8 mouse cellular contexts compared by ENCODE assay signal in the genomic region with DNA sequence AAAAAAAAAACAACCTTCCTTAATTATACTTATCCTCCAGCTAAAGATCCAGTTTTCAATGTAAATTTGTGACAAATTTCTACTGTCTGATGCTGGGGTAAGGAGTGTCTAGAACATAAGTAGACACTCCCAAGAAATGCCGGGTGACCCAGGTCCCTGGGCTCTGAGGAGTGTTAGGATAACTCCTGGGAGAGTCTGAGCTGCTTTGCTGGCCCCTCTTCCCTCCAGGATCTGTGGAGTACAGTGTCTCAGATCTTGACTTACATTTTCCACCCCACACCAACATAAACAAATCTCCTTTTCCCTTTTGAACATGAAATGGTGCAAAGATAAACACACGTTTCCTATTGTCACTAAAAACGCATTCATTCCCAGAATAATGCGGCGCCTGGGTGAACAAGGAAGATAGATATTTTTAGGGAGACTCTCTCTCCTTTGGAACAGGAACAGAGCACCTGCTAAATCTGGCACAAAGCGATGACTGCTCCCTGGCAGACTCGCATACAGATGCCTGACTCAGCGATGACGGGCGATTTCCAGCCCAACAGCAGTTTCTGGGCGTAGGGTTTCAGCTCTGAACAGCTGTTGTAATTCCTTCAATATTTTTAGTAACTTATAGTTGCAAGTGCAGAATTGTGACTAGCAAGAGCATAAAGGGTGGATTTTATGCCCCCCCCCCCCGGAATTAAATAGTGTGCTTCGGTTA.
DNase-seq lines count a peak whose midpoint lies in the region; ATAC-seq and TF ChIP-seq lines count a peak whose summit lies in the region.

No protein-coding gene starts in this region.

- H3K4me1 ChIP-seq in forebrain, postnatal 0 days (ENCODE audit: insufficient read depth), result 0 out of 2 replicates have a peak, but pooled peaks cover 5% of the 10 kb centered on the region
- peaks cover 9% of the 10 kb centered on the region; the same call in 1 of the 2 replicates for H3K4me1 ChIP-seq in heart, postnatal 0 days (ENCODE audit: control insufficient read depth, insufficient read depth)
- H3K4me1 ChIP-seq in stomach, postnatal 0 days (replicated peaks; ENCODE audit: control insufficient read depth, insufficient read depth), result no peaks in the 10 kb centered on the region; the same call in 1 of the 2 replicates

- H3K27ac ChIP-seq in forebrain, postnatal 0 days (ENCODE audit: low read depth, low read length), result peak overlapping the region; percentile 54; the same call in 1 of the 2 replicates
- peak overlapping the region; percentile 50 for H3K27ac ChIP-seq in heart, postnatal 0 days (ENCODE audit: low read depth)
- H3K27ac ChIP-seq in stomach, postnatal 0 days (replicated peaks), result no peak overlapping the region

- H3K4me3 ChIP-seq in forebrain, postnatal 0 days (ENCODE audit: low read depth, low read length), result no peak overlapping the region
- H3K4me3 ChIP-seq in heart, postnatal 0 days (ENCODE audit: low read depth, low read length), result no peak overlapping the region; the same call in 1 of the 2 replicates
- no peak overlapping the region for H3K4me3 ChIP-seq in stomach, postnatal 0 days (ENCODE audit: low read depth, low read length)

- no peak for TF ChIP-seq CTCF in forebrain, postnatal 0 days (IDR thresholded peaks at IDR 0.05; ENCODE audit: low read depth)
- no peak for TF ChIP-seq CTCF in heart, postnatal 0 days (IDR thresholded peaks at IDR 0.05; ENCODE audit: low read depth)
- no peak for TF ChIP-seq CTCF in stomach, postnatal 0 days (IDR thresholded peaks at IDR 0.05; ENCODE audit: low read depth)

- TF ChIP-seq EP300 in heart, postnatal 0 days (IDR thresholded peaks at IDR 0.05; ENCODE audit: low read depth), result no peak
- TF ChIP-seq EP300 in stomach, postnatal 0 days (optimal IDR thresholded peaks at IDR 0.05), result no peak

- peak overlapping the region; percentile 29 for H3K4me2 ChIP-seq in forebrain, postnatal 0 days (ENCODE audit: low read depth)
- peak overlapping the region; percentile 50 for H3K4me2 ChIP-seq in heart, postnatal 0 days (ENCODE audit: low read depth, low read length)
- H3K4me2 ChIP-seq in stomach, postnatal 0 days (replicated peaks; ENCODE audit: low read depth), result no peak overlapping the region

- H3K36me3 ChIP-seq in forebrain, postnatal 0 days (ENCODE audit: insufficient read depth), result no peaks in the 10 kb centered on the region
- H3K36me3 ChIP-seq in heart, postnatal 0 days (replicated peaks; ENCODE audit: control insufficient read depth, insufficient read depth, low read length), result no peaks in the 10 kb centered on the region
- H3K36me3 ChIP-seq in stomach, postnatal 0 days (ENCODE audit: control insufficient read depth, insufficient read depth, low read length), result no peaks in the 10 kb centered on the region

- H3K27me3 ChIP-seq in forebrain, postnatal 0 days (ENCODE audit: insufficient read depth, low read length), result no peaks in the 10 kb centered on the region
- H3K27me3 ChIP-seq in heart, postnatal 0 days (ENCODE audit: control insufficient read depth, insufficient read depth, low read length), result no peaks in the 10 kb centered on the region
- no peaks in the 10 kb centered on the region for H3K27me3 ChIP-seq in stomach, postnatal 0 days (ENCODE audit: control insufficient read depth, insufficient read depth, low read length)

- DNase-seq in cerebellum, adult 11-12 months, result peak; percentile 4
- DNase-seq in cerebellum, adult 8-10 months, result no peak
- peak; percentile 35 for DNase-seq in 3T3-L1 (ENCODE audit: low read depth, low spot score)
- peak; percentile 81 for DNase-seq in forebrain, postnatal 0 days
- DNase-seq in heart, postnatal 0 days (ENCODE audit: low spot score), result peak; percentile 72
- peak; percentile 65 for DNase-seq in left cerebral cortex, postnatal 4 days
- peak; percentile 45 for DNase-seq in stomach, postnatal 0 days (ENCODE audit: low spot score)
- no peak for DNase-seq in thymus, postnatal 10 days (ENCODE audit: low spot score in 2 of 2)

- intact Hi-C loops in left cerebral cortex, postnatal 4 days (cut with DNase I), result no loop called here

- peak; percentile 94 for ATAC-seq in forebrain, postnatal 0 days
- ATAC-seq in heart, postnatal 0 days (ENCODE audit: insufficient read depth, low read depth), result peak; percentile 88
- peak; percentile 63; the same call in 1 of the 2 replicates for ATAC-seq in stomach, postnatal 0 days (ENCODE audit: low FRiP score, low TSS enrichment)

- 37% methylated on average over 13 of the region's 13 CpGs for WGBS in forebrain, postnatal 0 days
- WGBS in heart, postnatal 0 days, result 3% methylated on average over 13 of the region's 13 CpGs
- WGBS in stomach, postnatal 0 days, result 22% methylated on average over 13 of the region's 13 CpGs

- H3K9me3 ChIP-seq in forebrain, postnatal 0 days (ENCODE audit: low read length), result no peaks in the 10 kb centered on the region
- no peaks in the 10 kb centered on the region for H3K9me3 ChIP-seq in heart, postnatal 0 days (replicated peaks; ENCODE audit: control insufficient read depth, low read length)
- H3K9me3 ChIP-seq in stomach, postnatal 0 days (ENCODE audit: control insufficient read depth, low read length), result no peaks in the 10 kb centered on the region

- H3K9ac ChIP-seq in forebrain, postnatal 0 days, result peak overlapping the region; percentile 39; the same call in 1 of the 2 replicates
- no peak overlapping the region for H3K9ac ChIP-seq in heart, postnatal 0 days (replicated peaks; ENCODE audit: low read depth, low read length)
- no peak overlapping the region for H3K9ac ChIP-seq in stomach, postnatal 0 days (ENCODE audit: low read length)

Comparison
In these comparisons a context has a peak if more than half of its experiments do, and no peak if none do; other contexts are left out.
1. DNase-seq: peak in cerebellum, adult 11-12 months (single experiment), 3T3-L1 (single experiment), forebrain, postnatal 0 days (single experiment), heart, postnatal 0 days (single experiment), left cerebral cortex, postnatal 4 days (single experiment) and stomach, postnatal 0 days (single experiment); none in cerebellum, adult 8-10 months (single experiment) and thymus, postnatal 10 days (0 of 2).
2. Peak in every context shown above with its lines, with median percentiles within 50 percentile points of each other: ATAC-seq.